Mouse (Mus musculus): ENCODE measurements around the gene Rest. TPM values are rescaled to one million over a fixed set of nuclear protein-coding genes. Genes with fewer than 3 reads are reported as not detected.
A peak's percentile ranks its signal among the peaks of the same experiment; 100 is the strongest.

Rest gene
- total RNA-seq, 2 experiments from 2014 or later, result 19.5 to 21.6 TPM

- no peak for DNase-seq (ENCODE audit: low spot score in 2 of 2)
Measured at GRCm38 (mm10) chr5:77262105-77262504, 3.2 kb upstream of the Rest start.

- peak; percentile 73 to 79 for DNase-seq (ENCODE audit: low spot score in 2 of 2)
Measured at GRCm38 (mm10) chr5:77265671-77266065, 377 bp downstream of the Rest start.

GRCm38 (mm10) chr5:77266066-77266885 lies 985 bp downstream of the Rest start:
- DNase-seq (ENCODE audit: low spot score in 2 of 2), result peak; percentile 62 to 64

- DNase-seq (ENCODE audit: low spot score in 2 of 2), result no peak
Measured at GRCm38 (mm10) chr5:77266886-77267401, 1.7 kb downstream of the Rest start.

GRCm38 (mm10) chr5:77267441-77267840 lies 2.1 kb downstream of the Rest start:
- DNase-seq (ENCODE audit: low spot score in 2 of 2), result no peak

- DNase-seq (ENCODE audit: low spot score in 2 of 2), result no peak
Measured at GRCm38 (mm10) chr5:77267957-77268624, 2.8 kb downstream of the Rest start.

- no peak for DNase-seq (ENCODE audit: low spot score in 2 of 2)
Measured at GRCm38 (mm10) chr5:77269399-77269798, 4.1 kb downstream of the Rest start.

GRCm38 (mm10) chr5:77273151-77273550 lies 7.9 kb downstream of the Rest start:
- DNase-seq (ENCODE audit: low spot score in 2 of 2), result no peak

GRCm38 (mm10) chr5:77275950-77276349 lies 10.7 kb downstream of the Rest start:
- peak; percentile 19 to 51 for DNase-seq (ENCODE audit: low spot score in 2 of 2)

GRCm38 (mm10) chr5:77277204-77277603 lies 11.9 kb downstream of the Rest start:
- no peak for DNase-seq (ENCODE audit: low spot score in 2 of 2)

- no peak for DNase-seq (ENCODE audit: low spot score in 2 of 2)
Measured at GRCm38 (mm10) chr5:77281518-77282174, 16.4 kb downstream of the Rest start.

- DNase-seq (ENCODE audit: low spot score in 2 of 2), result no peak
Measured at GRCm38 (mm10) chr5:77282242-77282641, 17.0 kb downstream of the Rest start.

GRCm38 (mm10) chr5:77285685-77286084 lies 20.4 kb downstream of the Rest start:
- DNase-seq (ENCODE audit: low spot score in 2 of 2), result no peak

- DNase-seq (ENCODE audit: low spot score in 2 of 2), result no peak
Measured at GRCm38 (mm10) chr5:77286904-77287303, 21.6 kb downstream of the Rest start.

- no peak for DNase-seq (ENCODE audit: low spot score in 2 of 2)
Measured at GRCm38 (mm10) chr5:77287901-77288300, 22.6 kb downstream of the Rest start.

- no peak for DNase-seq (ENCODE audit: low spot score in 2 of 2)
Measured at GRCm38 (mm10) chr5:77289686-77290085, 24.4 kb downstream of the Rest start.

GRCm38 (mm10) chr5:77290606-77291005 lies 25.3 kb downstream of the Rest start:
- no peak for DNase-seq (ENCODE audit: low spot score in 2 of 2)

GRCm38 (mm10) chr5:77292803-77293522 lies 27.7 kb downstream of the Rest start:
- no peak for DNase-seq (ENCODE audit: low spot score in 2 of 2)

GRCm38 (mm10) chr5:77299486-77299885 lies 34.2 kb downstream of the Rest start:
- no peak for DNase-seq (ENCODE audit: low spot score in 2 of 2)

GRCm38 (mm10) chr5:77301296-77301903 lies 36.1 kb downstream of the Rest start:
- no peak for DNase-seq (ENCODE audit: low spot score in 2 of 2)

All from adrenal gland, adult 18-20 months (tissue).